Mouse (Mus musculus): ENCODE results near the gene Scml2. TPM values are rescaled to one million over a fixed set of nuclear protein-coding genes. Genes with fewer than 3 reads are reported as not detected.
"Not testable (repeated sequence)": the region's sequence is repeated elsewhere in the genome, so short reads cannot be mapped to it uniquely, and the experiment has no call there.

Scml2 gene
- total RNA-seq (2021): 1 to 10 TPM in 1 of 2 experiments, under 1 TPM in 1; 0.96 to 2.2 TPM
- long read RNA-seq, experiment 1, partial matches to known transcripts: 0 of 1 reads
- long read RNA-seq, experiment 1, other reads (novel, unspliced or antisense): 1 of 1 reads
- long read RNA-seq, experiment 2: 0 reads

DNA sequence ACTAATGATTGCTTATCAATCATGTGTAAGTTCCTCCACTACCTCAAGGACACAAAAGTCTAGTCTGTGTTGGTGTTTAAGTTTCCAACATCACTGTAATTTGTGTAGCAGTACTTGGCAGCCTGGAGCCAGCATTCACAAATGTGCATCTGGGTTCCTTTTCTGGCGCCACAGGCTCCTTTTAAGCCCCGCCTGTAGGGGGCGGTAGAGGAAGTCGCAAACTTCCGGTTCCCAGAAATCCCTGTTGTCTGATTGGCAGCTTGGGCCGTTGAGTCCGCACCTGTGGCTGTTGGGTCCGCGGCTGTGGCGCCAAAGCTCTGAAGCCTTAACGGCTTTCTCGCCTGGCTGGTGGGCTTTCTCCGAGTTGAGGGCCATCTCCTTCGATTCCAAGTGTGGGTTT is at the start of gene Scml2:
Gene Scml2 (plus strand): TSS at position 301 of the 400 bp plus-strand sequence.
- not testable (repeated sequence) for DNase-seq

DNA sequence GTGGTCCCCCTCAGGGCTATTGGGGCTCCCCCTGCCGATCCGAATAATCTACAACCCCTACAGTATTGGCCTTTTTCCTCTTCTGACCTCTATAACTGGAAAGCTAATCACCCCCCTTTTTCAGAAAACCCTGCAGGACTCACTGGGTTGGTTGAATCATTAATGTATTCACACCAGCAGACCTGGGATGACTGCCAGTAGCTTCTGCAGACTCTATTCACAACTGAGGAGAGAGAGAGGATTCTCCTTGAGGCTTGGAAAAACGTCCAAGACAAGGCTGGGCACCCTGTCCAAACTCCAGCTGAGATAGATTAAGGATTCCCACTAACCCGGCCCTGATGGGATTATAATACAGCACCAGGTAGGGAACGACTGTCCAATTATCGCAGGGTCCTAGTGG is 41.4 kb upstream of the Scml2 start:
- DNase-seq: not testable (repeated sequence)

DNA sequence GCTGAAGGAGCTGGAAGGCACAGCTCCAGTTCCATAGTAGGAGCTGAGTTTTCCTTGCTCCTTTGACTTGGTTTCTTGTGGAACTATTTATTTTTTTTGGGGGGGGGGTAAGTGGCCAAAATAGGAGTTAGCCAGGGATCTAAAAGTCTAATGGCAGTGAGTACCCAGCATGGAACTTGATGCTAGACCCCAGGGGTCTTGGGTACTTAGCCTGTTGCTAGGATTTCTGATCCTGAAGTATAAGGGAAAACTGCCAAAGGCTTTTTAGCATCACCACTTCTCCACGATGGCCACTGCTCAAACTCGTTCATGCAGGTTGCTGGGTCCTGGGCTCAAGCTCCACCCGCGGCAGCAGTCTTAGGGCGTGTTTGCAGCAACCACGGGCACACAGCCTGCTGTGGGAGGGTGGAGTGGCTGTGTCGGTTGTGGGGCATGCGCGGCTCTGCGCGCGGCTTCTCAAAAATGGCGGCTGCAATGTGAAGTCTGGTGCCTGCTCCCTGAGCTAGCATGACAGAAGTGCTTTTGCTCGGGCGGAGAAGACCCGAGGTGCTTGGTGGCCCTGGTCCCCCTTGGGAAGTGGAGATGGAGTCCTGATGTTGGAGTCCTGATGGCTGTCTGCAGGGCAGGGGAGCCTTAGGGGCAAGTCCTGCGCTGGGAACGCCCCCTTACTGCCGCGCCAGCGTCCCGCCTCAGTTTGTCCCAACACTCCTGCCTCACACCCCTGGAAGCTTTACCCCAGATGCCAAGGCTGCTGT is 45.5 kb downstream of the Scml2 start:
- peak; percentile 63 to 64 for DNase-seq

DNA sequence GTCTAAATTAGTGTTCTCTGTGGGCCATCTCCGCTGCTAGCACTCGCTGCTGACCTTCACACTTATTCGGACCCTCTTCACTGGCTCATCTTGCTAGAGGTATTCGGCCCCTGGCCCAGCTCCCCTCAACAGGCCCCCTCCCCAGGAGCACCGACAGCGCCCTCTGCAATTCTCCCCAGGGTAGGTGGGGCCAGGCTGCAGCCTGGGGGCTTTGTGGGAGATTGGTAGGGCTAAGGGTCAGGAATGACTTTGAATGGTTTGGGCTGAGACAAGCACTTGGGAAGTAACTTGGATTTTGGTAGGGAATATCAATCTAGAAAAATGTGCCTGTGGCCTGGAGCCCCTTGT is 46.0 kb downstream of the Scml2 start:
- no peak for DNase-seq

DNA sequence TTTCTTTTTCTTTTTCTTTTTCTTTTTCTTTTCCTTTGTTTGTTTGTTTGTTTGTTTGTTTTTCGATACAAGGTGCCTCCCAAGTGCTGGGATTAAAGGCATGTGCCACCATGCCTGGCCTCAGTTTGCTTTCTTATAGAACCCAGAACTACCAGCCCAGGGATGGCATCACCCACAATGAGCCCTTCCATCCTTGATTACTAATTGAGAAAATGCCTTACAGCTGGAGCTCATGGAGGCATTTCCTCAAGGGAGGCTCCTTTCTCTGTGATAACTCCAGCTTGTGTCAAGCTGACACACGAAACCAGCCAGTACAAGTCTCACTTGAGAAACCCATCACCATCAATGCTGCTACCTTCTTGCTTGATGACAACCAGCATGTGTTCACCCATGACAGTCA is 170.2 kb downstream of the Scml2 start, which contains the start of gene Gm15262:
Gene Gm15262 (plus strand): TSS at position 301 of the 400 bp plus-strand sequence.
- DNase-seq: not testable (repeated sequence)

Other genes with a start within 250 kb of the Scml2 start
- gene Gja6, start 210.1 kb upstream of the Scml2 start, total RNA-seq (2021): under 1 TPM; 0.23 to 0.79 TPM
- gene Cdkl5, start 122.5 kb upstream of the Scml2 start, total RNA-seq (2021): 10 to 100 TPM; 17.5 to 24.1 TPM
- not detected for gene Gm15262, start 170.3 kb downstream of the Scml2 start, total RNA-seq (2021)